ENCODE assay signal across 16 mouse cellular contexts in the genomic region with DNA sequence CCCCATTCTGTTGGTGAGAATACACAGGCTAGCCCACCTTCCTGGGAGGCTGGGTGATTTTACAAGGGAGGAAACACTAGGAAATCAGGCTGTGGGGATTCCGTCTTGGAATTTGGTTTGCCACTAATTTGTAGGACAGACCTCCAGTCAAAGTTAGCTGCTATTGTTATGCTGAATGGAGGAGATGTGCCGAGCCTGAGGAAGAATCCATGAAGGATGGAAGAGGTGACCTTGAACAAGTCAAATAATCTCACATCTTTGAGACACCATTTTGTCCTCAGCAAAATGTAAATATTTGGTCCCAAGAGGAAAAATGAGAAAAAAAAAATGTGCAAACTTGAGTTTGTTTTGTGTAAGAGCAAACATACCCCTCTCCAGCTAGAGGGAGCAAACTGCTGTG. TPM values are rescaled to one million over a fixed set of nuclear protein-coding genes. Genes with fewer than 3 reads are reported as not detected.
DNase-seq lines count a peak whose midpoint lies in the region; ATAC-seq lines count a peak whose summit lies in the region.
"Had no signal": no experiment of that assay in that cellular context is flagged by ENCODE, and none has a peak within 500 bp of the region (broad histone marks: within the 10 kb centered on the region; RNA-seq: fewer than 3 reads in every experiment).

No protein-coding gene starts in this region.

- peaks cover 65% of the 10 kb centered on the region for H3K4me1 ChIP-seq in kidney, embryonic 15.5 days
- peaks cover 53% of the 10 kb centered on the region for H3K4me1 ChIP-seq in limb, embryonic 13.5 days
- peaks cover 20% of the 10 kb centered on the region for H3K4me1 ChIP-seq in midbrain, embryonic 11.5 days (ENCODE audit: control insufficient read depth, insufficient read depth, low read length)

- H3K27me3 ChIP-seq in kidney, embryonic 15.5 days = 0 out of 2 replicates have a peak, but pooled peaks cover 3% of the 10 kb centered on the region
- no peaks in the 10 kb centered on the region for H3K27me3 ChIP-seq in limb, embryonic 13.5 days
- peaks cover 15% of the 10 kb centered on the region for H3K27me3 ChIP-seq in midbrain, embryonic 11.5 days (ENCODE audit: control insufficient read depth, insufficient read depth, low read length)
- H3K27me3 ChIP-seq: Patski had no signal

- peaks cover 3% of the 10 kb centered on the region; the same call in 1 of the 2 replicates for H3K36me3 ChIP-seq in kidney, embryonic 15.5 days
- H3K36me3 ChIP-seq in limb, embryonic 13.5 days = no peaks in the 10 kb centered on the region
- H3K36me3 ChIP-seq in midbrain, embryonic 11.5 days (ENCODE audit: control insufficient read depth, insufficient read depth, low read length) = no peaks in the 10 kb centered on the region
- H3K36me3 ChIP-seq: midbrain, embryonic 15.5 days; stomach, embryonic 15.5 days had no signal

- no peak for DNase-seq in kidney, adult 18-20 months
- DNase-seq in ES-CJ7 (ENCODE audit: low read depth, low spot score) (peak; percentile 94), ZHBTc4 (ENCODE audit: low read depth, low spot score) (peak; percentile 90)
- DNase-seq in natural killer cell, adult 2 months (ENCODE audit: low spot score in 2 of 2) = no peak
- no peak for DNase-seq in midbrain, embryonic 11.5 days (ENCODE audit: low spot score, missing footprints)
- DNase-seq: cerebellum, adult 11 months; cerebellum, postnatal 25 days; liver; lung, adult 18-20 months; thymus, postnatal 14 days had no signal

- H3K9ac ChIP-seq in kidney, embryonic 15.5 days = no peak overlapping the region
- no peak overlapping the region for H3K9ac ChIP-seq in limb, embryonic 13.5 days
- no peak overlapping the region for H3K9ac ChIP-seq in midbrain, embryonic 11.5 days (ENCODE audit: low read length)
- H3K9ac ChIP-seq: midbrain, embryonic 15.5 days had no signal

- H3K4me2 ChIP-seq in kidney, embryonic 15.5 days = no peak overlapping the region
- peak overlapping the region; percentile 87 for H3K4me2 ChIP-seq in limb, embryonic 13.5 days (replicated peaks)
- H3K4me2 ChIP-seq in midbrain, embryonic 11.5 days = no peak overlapping the region

- 0 out of 2 replicates have a peak overlapping the region, but pooled peaks have one; percentile 92 for H3K27ac ChIP-seq in kidney, embryonic 15.5 days
- H3K27ac ChIP-seq in limb, embryonic 13.5 days = peak overlapping the region; percentile 96
- no peak overlapping the region for H3K27ac ChIP-seq in midbrain, embryonic 11.5 days (ENCODE audit: low read depth, low read length)
- H3K27ac ChIP-seq: midbrain, embryonic 15.5 days had no signal

- H3K9me3 ChIP-seq in kidney, embryonic 15.5 days (replicated peaks) = no peaks in the 10 kb centered on the region
- H3K9me3 ChIP-seq in limb, embryonic 13.5 days = no peaks in the 10 kb centered on the region
- no peaks in the 10 kb centered on the region for H3K9me3 ChIP-seq in midbrain, embryonic 11.5 days (ENCODE audit: control insufficient read depth, low read length)
- H3K9me3 ChIP-seq: midbrain, embryonic 15.5 days; stomach, embryonic 15.5 days had no signal

- no peak for ATAC-seq in kidney, embryonic 15.5 days (replicated peaks; ENCODE audit: low FRiP score)
- no peak for ATAC-seq in limb, embryonic 13.5 days (ENCODE audit: low FRiP score, low read depth)
- no peak for ATAC-seq in midbrain, embryonic 11.5 days (ENCODE audit: low FRiP score)
- ATAC-seq: CD4-positive, CD25-positive, alpha-beta regulatory T cell, adult 4 months; Patski had no signal

- WGBS in kidney, embryonic 15.5 days = 58% methylated on average over 2 of the region's 2 CpGs
- WGBS in limb, embryonic 13.5 days = 31% methylated on average over 2 of the region's 2 CpGs
- 35% methylated on average over 2 of the region's 2 CpGs for WGBS in midbrain, embryonic 11.5 days

- H3K4me3 ChIP-seq in kidney, embryonic 15.5 days (replicated peaks) = no peak overlapping the region
- no peak overlapping the region for H3K4me3 ChIP-seq in limb, embryonic 13.5 days
- no peak overlapping the region for H3K4me3 ChIP-seq in midbrain, embryonic 11.5 days (ENCODE audit: low read depth, low read length)

RNA-seq across cellular contexts. Expression of a gene that starts 1.3 kb away (rescaled TPM):
- 104 and 128 TPM in 2 replicates for polyA plus RNA-seq in kidney, embryonic 15.5 days (2015; fragmentation: Nextera tagmentation; extraction: Ambion mirVana)
- polyA plus RNA-seq in limb, embryonic 13.5 days (2015; fragmentation: Nextera tagmentation; extraction: Ambion mirVana) = 99.5 and 104 TPM in 2 replicates
- polyA plus RNA-seq in midbrain, embryonic 11.5 days (2014; fragmentation: Nextera tagmentation; extraction: Ambion mirVana) = 30.0 and 32.2 TPM in 2 replicates

Comparison
In these comparisons a context has a peak if more than half of its experiments do, and no peak if none do; other contexts are left out.
1. DNase-seq: peak in ES-CJ7 (single experiment) and ZHBTc4 (single experiment); none in kidney, adult 18-20 months (single experiment), natural killer cell, adult 2 months (0 of 2) and midbrain, embryonic 11.5 days (single experiment).